Mouse (Mus musculus) embryo, embryonic 10.5 days (tissue): ENCODE measurements around the gene Rad51b.

Experiments used
- DNase-seq: peaks from one replicate; pipeline ENCODE4 v3.0.0-alpha.2; 2015; ENCODE audit warnings: low spot score

The Rad51b gene

GRCm38 (mm10) chr12:79732355-79733115 is 435.5 kb downstream of the Rad51b start:
- peak; percentile 56 for DNase-seq

GRCm38 (mm10) chr12:79735341-79735785 is 438.3 kb downstream of the Rad51b start:
- no peak for DNase-seq

GRCm38 (mm10) chr12:79735882-79736281 is 438.8 kb downstream of the Rad51b start:
- no peak for DNase-seq

GRCm38 (mm10) chr12:79738700-79739099 is 441.6 kb downstream of the Rad51b start:
- no peak for DNase-seq

DNA sequence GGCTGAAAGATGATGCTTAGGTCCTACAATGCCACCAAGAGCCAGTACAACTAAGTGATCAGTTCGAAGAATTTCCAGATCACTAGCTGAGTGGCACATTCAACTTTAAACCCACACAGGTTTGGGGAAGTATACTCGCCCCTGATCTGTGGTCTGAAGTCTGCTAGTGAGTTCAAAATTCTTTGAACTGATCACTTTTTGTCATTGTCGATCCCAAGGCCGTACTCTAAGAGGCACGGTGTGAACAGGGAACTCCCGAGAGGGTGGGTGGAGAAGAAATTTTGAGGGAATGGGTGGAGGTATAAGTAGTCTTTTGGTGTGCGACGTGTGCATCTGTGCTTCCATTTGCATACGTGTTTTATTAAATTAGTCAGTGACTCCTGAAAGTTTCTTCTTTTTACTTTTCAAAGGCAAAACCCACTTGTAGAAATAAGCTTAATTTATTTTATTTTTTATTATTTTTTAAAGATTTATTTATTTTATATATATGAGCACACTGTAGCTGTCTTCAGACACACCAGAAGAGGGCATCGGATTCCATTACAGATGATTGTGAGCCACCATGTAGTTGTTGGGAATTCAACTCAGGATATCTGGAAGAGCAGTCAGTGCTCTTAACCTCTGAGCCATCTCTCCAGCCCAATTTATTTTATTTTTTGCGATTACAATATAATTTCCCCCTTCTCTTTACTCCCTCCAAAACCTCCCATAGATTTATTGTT is 443.0 kb downstream of the Rad51b start:
- DNase-seq, result no peak

- no peak for DNase-seq
Observed at GRCm38 (mm10) chr12:79742211-79742610, 445.1 kb downstream of the Rad51b start.

GRCm38 (mm10) chr12:79744131-79744530 is 447.0 kb downstream of the Rad51b start:
- DNase-seq, result no peak

- no peak for DNase-seq
Observed at GRCm38 (mm10) chr12:79745225-79745624, 448.1 kb downstream of the Rad51b start.

GRCm38 (mm10) chr12:79745845-79746510 is 448.9 kb downstream of the Rad51b start:
- peak; percentile 82 for DNase-seq

DNA sequence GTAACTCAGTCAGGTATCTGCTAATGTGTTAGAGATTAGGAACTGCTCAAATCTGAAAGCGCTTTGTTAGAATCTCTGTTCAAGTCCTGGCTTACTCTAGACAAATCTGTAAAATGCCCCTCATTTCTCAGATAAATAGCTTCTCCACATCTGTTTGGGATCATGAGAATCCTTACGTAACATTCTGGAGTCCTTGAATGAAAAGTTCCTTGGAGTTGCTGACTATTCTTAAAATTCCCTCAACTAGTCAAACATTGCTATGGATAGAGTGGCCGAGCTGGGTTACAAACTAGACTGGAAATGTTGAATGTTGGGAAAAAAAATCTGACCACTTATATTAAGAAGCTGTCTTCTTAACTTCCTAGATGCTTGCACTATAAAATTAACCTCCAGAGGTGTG is 450.5 kb downstream of the Rad51b start:
- DNase-seq, result no peak

DNA sequence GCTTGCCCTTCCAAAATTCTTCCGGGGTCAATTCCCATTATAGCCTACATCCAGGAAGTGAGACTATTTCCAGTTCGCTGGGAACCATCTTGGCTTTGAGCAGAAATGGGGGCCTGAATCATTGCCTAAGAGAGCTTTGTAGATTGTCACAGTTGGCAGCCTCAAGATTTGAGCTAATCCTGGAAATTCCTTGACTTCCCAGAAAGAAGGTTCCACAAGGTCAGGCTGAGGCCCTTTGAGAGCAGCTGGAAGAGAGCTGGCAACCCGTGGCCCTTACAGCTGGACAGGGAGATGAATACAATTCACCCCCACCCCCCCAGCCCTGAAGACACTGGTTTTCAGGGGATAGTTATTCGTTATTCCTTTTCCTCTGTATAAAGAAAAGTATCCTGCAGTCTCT is 451.8 kb downstream of the Rad51b start:
- no peak for DNase-seq

DNA sequence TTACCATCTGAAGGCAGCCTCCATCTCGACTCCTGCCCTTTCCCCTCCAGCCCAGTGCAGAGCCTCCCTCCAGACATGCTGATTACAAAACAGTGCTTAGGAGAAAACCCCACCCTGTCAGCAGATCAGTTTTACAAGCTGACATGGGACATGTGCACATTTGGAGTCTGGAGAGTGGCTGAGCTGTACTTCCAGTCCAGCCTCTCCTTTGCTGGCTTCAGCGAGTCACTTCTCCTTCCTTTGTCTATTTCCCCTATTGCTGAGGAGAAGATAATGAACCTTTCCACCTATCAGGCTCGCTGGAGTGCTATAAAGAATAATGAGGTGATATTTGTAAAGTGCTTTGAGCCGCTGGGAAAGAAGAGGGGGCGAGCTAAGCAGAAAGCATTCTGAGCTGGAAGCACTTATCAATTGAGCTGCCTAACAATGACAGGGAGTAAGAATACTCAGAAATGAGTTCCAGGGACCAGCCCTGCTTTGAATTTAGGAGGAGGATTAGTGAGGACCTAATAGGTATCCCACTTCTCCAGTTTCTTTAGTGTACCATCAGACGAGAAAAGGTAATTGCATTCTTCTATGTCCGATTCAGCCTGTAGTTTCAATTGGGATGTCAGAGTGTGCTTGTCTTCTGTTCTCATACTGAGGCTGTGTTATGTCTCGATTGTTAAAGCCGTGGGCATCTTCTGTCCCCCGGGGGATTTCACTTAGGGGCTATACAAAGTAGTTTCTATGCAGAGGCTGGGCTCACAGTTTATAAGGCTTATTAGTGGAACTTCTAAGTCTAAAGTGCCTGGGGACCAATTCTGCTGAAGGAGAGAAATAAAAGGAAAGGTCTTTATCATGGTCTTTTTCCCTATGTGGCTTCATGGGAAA is 453.4 kb downstream of the Rad51b start:
- peak; percentile 72 for DNase-seq

DNA sequence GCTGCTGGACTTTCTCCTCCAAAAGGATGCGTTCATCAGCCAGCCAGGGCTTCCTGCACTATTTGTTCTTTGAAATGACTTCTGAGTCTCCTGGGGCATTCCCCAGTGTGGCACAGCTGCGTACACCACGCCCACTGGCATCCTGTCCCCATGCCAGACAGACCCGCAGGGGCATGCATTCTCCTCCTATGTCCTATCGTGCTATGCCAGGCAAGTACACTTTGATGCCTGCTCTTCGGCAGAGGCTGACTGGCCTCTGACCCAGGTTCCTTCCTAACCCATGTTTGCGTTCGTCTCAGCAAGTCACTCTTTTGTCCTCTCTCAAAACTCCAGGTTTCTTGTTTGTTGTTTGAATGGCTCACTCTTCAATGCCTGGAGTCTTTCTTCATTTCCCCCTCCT is 454.7 kb downstream of the Rad51b start:
- peak; percentile 52 for DNase-seq

GRCm38 (mm10) chr12:79752189-79752588 is 455.1 kb downstream of the Rad51b start:
- DNase-seq, result peak; percentile 74

DNA sequence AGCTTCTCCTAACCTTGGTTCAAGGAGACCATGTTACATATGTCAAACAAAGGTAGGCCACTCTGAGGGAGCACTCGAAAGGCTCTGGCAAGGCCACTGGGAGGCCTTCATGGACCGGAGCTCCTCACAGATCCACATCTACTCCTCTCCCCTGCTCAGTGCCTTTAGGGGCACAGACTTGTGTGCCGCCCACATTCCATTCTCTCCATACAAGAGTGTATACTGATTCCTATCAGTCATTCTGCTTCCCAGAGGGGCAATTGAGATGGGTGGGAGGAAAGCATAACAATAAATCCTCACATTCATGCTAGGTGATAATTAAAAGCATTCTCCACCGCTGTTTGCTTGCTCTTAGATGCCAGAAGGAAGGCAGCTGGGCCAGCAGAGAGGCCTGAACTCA is 458.5 kb downstream of the Rad51b start:
- DNase-seq, result no peak

DNA sequence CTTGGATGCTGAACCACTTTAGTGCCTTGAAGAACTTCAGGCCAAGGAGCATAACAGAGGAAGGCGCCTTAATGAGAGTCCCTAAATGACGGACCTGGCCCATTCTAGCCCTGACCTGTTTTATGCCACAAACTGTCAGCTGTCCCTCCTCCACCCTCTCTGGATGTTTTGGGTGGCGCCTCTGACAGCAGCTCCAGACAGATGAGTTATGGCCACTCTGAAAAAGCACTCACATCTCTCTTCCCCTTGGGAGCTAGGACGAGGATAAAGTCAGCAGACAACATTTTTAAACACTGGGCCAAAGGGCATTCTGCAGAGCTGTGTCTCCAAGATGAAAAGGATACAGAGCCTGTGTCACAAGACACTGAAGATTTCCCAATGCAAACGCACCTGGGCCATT is 459.3 kb downstream of the Rad51b start:
- no peak for DNase-seq

DNA sequence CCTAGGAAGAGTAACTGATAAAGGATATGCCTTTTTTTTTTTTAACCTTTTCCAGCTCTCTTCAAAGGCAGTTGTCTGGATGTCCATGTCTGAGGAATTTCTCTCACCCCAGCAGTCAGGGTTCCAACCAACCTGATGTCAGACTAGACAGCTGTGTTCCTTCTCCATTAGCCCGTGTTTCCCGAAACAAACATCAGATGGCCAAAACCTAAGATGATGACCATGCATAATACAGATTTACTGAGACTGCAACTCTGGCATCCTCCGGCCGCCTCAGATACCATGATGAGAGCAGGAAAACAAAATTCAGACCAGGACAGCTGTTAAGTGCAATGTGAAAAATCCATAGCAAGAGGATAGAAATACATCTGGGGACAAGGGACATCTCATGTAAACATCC is 460.7 kb downstream of the Rad51b start:
- DNase-seq, result no peak

DNA sequence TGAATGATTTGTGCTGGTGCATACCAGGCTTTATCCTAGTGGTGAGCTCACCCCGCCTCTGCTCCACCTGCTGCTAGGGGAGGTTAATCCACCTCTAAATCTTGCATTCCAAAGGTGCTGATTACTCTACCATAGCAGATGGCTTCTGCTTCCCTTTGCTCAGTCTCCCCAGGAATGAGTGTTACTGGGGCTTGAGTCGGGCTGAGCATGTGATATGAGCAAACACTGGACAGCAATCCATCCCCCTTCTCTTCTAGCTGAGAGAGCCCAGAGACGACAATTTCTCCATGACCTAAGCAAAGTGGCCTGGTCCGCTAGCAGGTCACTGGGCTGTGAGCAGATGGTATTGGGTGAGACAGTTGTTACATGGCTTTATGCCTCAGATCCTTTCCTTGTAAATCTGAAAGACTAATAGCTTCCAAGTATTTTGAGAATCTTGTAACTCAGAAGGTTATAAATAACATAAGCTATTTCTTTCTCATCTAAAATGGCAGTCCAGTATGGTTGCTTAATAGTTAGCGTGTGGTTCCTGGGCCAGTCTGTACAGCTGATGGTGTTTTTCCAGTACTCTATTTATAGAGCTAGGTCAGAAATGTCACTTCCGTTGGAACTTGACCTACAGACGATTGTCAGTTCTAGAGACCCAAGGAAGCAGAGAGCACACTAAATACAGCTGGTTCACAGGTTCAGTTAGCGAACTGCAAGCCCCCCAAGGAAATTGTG is 462.3 kb downstream of the Rad51b start:
- DNase-seq, result peak; percentile 25

DNA sequence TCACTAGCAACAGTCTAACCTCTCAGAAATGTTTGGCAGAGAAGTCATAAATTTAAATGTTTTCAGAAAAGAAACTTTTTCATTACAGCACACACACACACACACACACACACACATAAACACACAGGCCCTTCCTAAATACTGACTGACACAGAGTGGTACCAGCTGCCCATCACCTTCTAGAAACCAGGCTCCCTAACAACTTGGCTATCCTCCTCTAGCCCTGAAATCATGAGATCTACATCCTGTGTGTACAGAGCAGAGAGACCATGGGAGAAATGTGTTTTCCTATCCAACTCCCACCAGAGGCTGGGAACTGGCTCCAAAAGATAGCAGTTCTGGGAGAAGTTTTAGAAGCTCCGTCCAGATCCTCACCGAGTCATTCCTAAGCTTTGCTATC is 464.1 kb downstream of the Rad51b start:
- DNase-seq, result no peak

DNA sequence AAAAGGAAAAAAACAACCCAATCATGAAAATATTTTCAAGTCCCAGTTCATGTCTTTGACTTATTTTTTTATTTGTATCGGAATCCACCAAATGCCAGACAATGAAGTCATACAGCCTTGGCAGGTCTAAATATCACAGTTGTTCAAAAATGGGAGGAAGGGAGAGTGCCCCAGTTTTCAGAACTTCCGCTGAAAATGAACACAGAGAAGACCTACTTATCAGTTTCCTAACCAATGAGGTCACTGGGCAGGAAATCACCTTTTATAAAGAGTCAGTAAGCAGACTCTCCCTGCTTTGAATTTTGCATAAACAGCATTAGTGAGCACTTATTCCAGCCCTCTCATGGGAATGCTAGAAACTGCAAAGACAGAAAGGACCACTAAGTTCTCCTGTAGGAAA is 465.0 kb downstream of the Rad51b start:
- DNase-seq, result no peak

DNA sequence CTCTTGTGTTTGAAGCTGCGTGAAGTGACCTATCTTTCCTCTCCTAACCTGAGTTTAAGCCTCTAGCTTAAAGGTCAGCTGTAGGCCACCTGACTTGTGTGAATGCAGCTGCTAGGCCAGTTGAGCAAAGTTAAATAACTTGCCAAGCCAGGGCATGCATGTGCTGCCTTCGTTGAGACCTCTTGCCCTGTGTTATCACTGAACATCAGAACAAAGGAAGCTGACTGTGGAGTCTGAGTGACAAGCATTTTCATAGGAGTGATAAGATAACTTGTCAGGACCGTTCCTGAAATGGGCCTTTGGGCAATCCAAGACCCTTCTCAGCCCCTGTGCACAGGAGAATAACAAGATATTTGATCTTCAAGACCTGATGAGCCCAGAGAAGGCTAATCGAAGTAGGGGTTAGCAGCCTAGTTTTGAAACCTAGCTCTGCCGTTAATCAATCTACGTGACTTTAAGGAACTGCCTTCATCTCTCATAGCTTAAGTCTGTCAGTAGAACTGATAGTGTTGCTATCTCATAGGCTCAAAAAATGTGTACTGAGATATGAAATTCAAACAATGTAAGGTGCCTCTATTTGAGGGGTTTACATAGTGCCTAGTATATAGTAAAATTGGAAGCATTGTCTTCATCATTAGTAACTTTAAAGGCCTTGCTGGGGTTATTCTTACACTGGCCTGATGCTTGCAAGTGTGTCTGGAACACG is 465.6 kb downstream of the Rad51b start:
- no peak for DNase-seq
